Mouse (Mus musculus) MEL (cell line): ENCODE results near the gene Ttll11. TPM values are rescaled to one million over a fixed set of nuclear protein-coding genes. Genes with fewer than 3 reads are reported as not detected.

Source experiments
- DNase-seq: peaks from one replicate; pipeline ENCODE4 v3.0.0; 2011; ENCODE audit warnings: low read depth, low spot score
- H3K27ac ChIP-seq: 2 replicates; pipeline ENCODE4 v1.5.1; 2012; ENCODE audit warnings: low read depth, mild to moderate bottlenecking, control low read depth, low read length, moderate library complexity; ENCODE audit not compliant: control insufficient read depth
- H3K27me3 ChIP-seq, 2 experiments: fragments of 150-350 bp in 1 of 2; sonication (generic) in 1 of 2; 2 replicates each; pipeline ENCODE4 v1.6.1; 2012; ENCODE audit warnings: low read length in 2 of 2, mild to moderate bottlenecking in 2 of 2, improper control_type of control experiment in 1 of 2, moderate library complexity in 1 of 2; ENCODE audit not compliant: insufficient read depth in 2 of 2, control insufficient read depth in 1 of 2
- H3K36me3 ChIP-seq, 2 experiments: 2 replicates each; pipeline ENCODE4 v1.6.1; 2012 to 2014; ENCODE audit warnings: low read length in 2 of 2, improper control_type of control experiment in 1 of 2, inconsistent platforms in 1 of 2, mild to moderate bottlenecking in 1 of 2; ENCODE audit not compliant: insufficient read depth in 2 of 2, control insufficient read depth in 1 of 2
- H3K4me1 ChIP-seq, 2 experiments: fragments of 150-350 bp in 1 of 2; sonication (generic) in 1 of 2; 2 replicates each; pipeline ENCODE4 v1.6.1; 2012; ENCODE audit warnings: low read length in 2 of 2, improper control_type of control experiment in 1 of 2, mild to moderate bottlenecking in 1 of 2; ENCODE audit not compliant: insufficient read depth in 2 of 2, control insufficient read depth in 1 of 2
- H3K4me3 ChIP-seq, 2 experiments: fragments of 150-350 bp in 1 of 2; sonication (generic) in 1 of 2; 2 replicates each; pipeline ENCODE4 v1.5.1; 2012; ENCODE audit warnings: low read depth in 2 of 2, low read length in 2 of 2, mild to moderate bottlenecking in 2 of 2, moderate library complexity in 2 of 2, control low read depth in 1 of 2, improper control_type of control experiment in 1 of 2; ENCODE audit not compliant: control insufficient read depth in 1 of 2, insufficient read depth in 1 of 2
- H3K79me2 ChIP-seq: 2 replicates; pipeline ENCODE4 v1.6.1; 2012; ENCODE audit warnings: mild to moderate bottlenecking, low read length, moderate library complexity; ENCODE audit not compliant: control insufficient read depth, poor library complexity, insufficient read depth
- H3K9ac ChIP-seq: 2 replicates; pipeline ENCODE4 v1.6.1; 2012; ENCODE audit warnings: low read depth, mild to moderate bottlenecking, control low read depth, low read length, moderate library complexity; ENCODE audit not compliant: control insufficient read depth, poor library complexity, severe bottlenecking
- H3K9me3 ChIP-seq: fragments of 150-350 bp; sonication (generic); replicated peaks from 2 replicates; pipeline ENCODE4 v1.6.1; 2012; ENCODE audit warnings: mild to moderate bottlenecking, low read length, improper control_type of control experiment, moderate library complexity; ENCODE audit not compliant: insufficient read depth
- BHLHE40 ChIP-seq: IDR thresholded peaks from 2 replicates; pipeline ENCODE4 v1.6.1; 2012; ENCODE audit warnings: low read depth, mild to moderate bottlenecking, inconsistent platforms, low read length, improper control_type of control experiment, borderline replicate concordance
- CHD1 ChIP-seq: IDR thresholded peaks from 2 replicates; pipeline ENCODE4 v1.6.1; 2012; ENCODE audit warnings: low read depth, mild to moderate bottlenecking, inconsistent platforms, low read length, improper control_type of control experiment
- CHD2 ChIP-seq: IDR thresholded peaks from 2 replicates; pipeline ENCODE4 v1.6.1; 2011; ENCODE audit warnings: low read length, improper control_type of control experiment
- CTCF ChIP-seq, 3 experiments: IDR thresholded peaks in 2 of 3; conservative IDR thresholded peaks in 1 of 3; 2 replicates each; pipeline ENCODE4 v1.5.1; 2011 to 2012; ENCODE audit warnings: low read length in 3 of 3, low read depth in 2 of 3, mild to moderate bottlenecking in 2 of 3, improper control_type of control experiment in 1 of 3, inconsistent platforms in 1 of 3, mixed read lengths in 1 of 3, moderate library complexity in 1 of 3; ENCODE audit not compliant: control insufficient read depth in 1 of 3, insufficient read depth in 1 of 3, poor library complexity in 1 of 3, severe bottlenecking in 1 of 3
- E2F4 ChIP-seq: IDR thresholded peaks from 2 replicates; pipeline ENCODE4 v1.6.1; 2011; ENCODE audit warnings: low read depth, low read length, improper control_type of control experiment, borderline replicate concordance
- GATA1 ChIP-seq: IDR thresholded peaks from 2 replicates; pipeline ENCODE4 v1.6.1; 2011; ENCODE audit warnings: low read depth, low read length, improper control_type of control experiment
- HCFC1 ChIP-seq: IDR thresholded peaks from 2 replicates; pipeline ENCODE4 v1.6.1; 2012; ENCODE audit warnings: low read depth, mild to moderate bottlenecking, inconsistent platforms, low read length, improper control_type of control experiment, moderate library complexity
- JUND ChIP-seq: IDR thresholded peaks from 2 replicates; pipeline ENCODE4 v1.6.1; 2011; ENCODE audit warnings: low read depth, mild to moderate bottlenecking, improper control_type of control experiment, low read length
- MAX ChIP-seq: IDR thresholded peaks from 2 replicates; pipeline ENCODE4 v1.6.1; 2011; ENCODE audit warnings: low read length, improper control_type of control experiment
- MEF2A ChIP-seq: IDR thresholded peaks from 2 replicates; pipeline ENCODE4 v1.6.1; 2014; ENCODE audit warnings: low read depth, mild to moderate bottlenecking, inconsistent platforms, low read length, improper control_type of control experiment; ENCODE audit not compliant: poor library complexity, insufficient replicate concordance, severe bottlenecking; ENCODE audit errors: extremely low read depth
- MXI1 ChIP-seq: IDR thresholded peaks from 2 replicates; pipeline ENCODE4 v1.6.1; 2011; ENCODE audit warnings: mild to moderate bottlenecking, low read depth, low read length, improper control_type of control experiment
- MYB ChIP-seq: IDR thresholded peaks from 2 replicates; pipeline ENCODE4 v1.6.1; 2011; ENCODE audit warnings: mild to moderate bottlenecking, low read depth, low read length, improper control_type of control experiment
- MYC ChIP-seq: IDR thresholded peaks from 2 replicates; pipeline ENCODE4 v1.6.1; 2011; ENCODE audit warnings: low read depth, mild to moderate bottlenecking, low read length, improper control_type of control experiment, moderate library complexity
- NRF1 ChIP-seq: IDR thresholded peaks from 2 replicates; pipeline ENCODE4 v1.6.1; 2014; ENCODE audit warnings: low read depth, mild to moderate bottlenecking, inconsistent platforms, low read length, improper control_type of control experiment, moderate library complexity; ENCODE audit not compliant: poor library complexity, insufficient read depth, severe bottlenecking
- POLR2A ChIP-seq, 2 experiments: IDR thresholded peaks; 2 replicates each; pipeline ENCODE4 v1.6.1; 2011 to 2012; ENCODE audit warnings: low read length in 2 of 2, mild to moderate bottlenecking in 2 of 2, control low read depth in 1 of 2, improper control_type of control experiment in 1 of 2, low read depth in 1 of 2, moderate library complexity in 1 of 2; ENCODE audit not compliant: control insufficient read depth in 1 of 2, insufficient read depth in 1 of 2, poor library complexity in 1 of 2
- POLR2AphosphoS2 ChIP-seq: IDR thresholded peaks from 2 replicates; pipeline ENCODE4 v1.6.1; 2011; ENCODE audit warnings: low read length, improper control_type of control experiment
- RAD21 ChIP-seq: IDR thresholded peaks from 2 replicates; pipeline ENCODE4 v1.6.1; 2011; ENCODE audit warnings: mild to moderate bottlenecking, low read depth, low read length, improper control_type of control experiment
- RCOR1 ChIP-seq: IDR thresholded peaks from 2 replicates; pipeline ENCODE4 v1.6.1; 2012; ENCODE audit warnings: low read depth, mild to moderate bottlenecking, inconsistent platforms, low read length, improper control_type of control experiment
- SMC3 ChIP-seq: IDR thresholded peaks from 2 replicates; pipeline ENCODE4 v1.6.1; 2011; ENCODE audit warnings: low read depth, low read length, improper control_type of control experiment
- TAL1 ChIP-seq: IDR thresholded peaks from 2 replicates; pipeline ENCODE4 v1.6.1; 2012; ENCODE audit warnings: mild to moderate bottlenecking, inconsistent platforms, low read length, moderate library complexity, mixed read lengths
- TBP ChIP-seq: IDR thresholded peaks from 2 replicates; pipeline ENCODE4 v1.8.0; 2011; ENCODE audit warnings: low read depth, low read length, improper control_type of control experiment
- USF1 ChIP-seq: IDR thresholded peaks from 2 replicates; pipeline ENCODE4 v1.6.1; 2014; ENCODE audit warnings: low read depth, mild to moderate bottlenecking, inconsistent platforms, low read length, improper control_type of control experiment, moderate library complexity
- USF2 ChIP-seq, 2 experiments: IDR thresholded peaks; 2 replicates each; pipeline ENCODE4 v1.6.1; 2011 to 2012; ENCODE audit warnings: improper control_type of control experiment in 2 of 2, low read length in 2 of 2, borderline replicate concordance in 1 of 2, inconsistent platforms in 1 of 2, low read depth in 1 of 2, mild to moderate bottlenecking in 1 of 2; ENCODE audit not compliant: insufficient read depth in 1 of 2
- ZC3H11A ChIP-seq: IDR thresholded peaks from 2 replicates; pipeline ENCODE4 v1.6.1; 2012; ENCODE audit warnings: low read depth, mild to moderate bottlenecking, inconsistent platforms, low read length, improper control_type of control experiment
- ZKSCAN1 ChIP-seq: IDR thresholded peaks from 2 replicates; pipeline ENCODE4 v1.6.1; 2012; ENCODE audit warnings: low read depth, mild to moderate bottlenecking, inconsistent platforms, low read length, improper control_type of control experiment, moderate library complexity
- ZMIZ1 ChIP-seq: IDR thresholded peaks from 2 replicates; pipeline ENCODE4 v1.6.1; 2012; ENCODE audit warnings: low read depth, mild to moderate bottlenecking, inconsistent platforms, low read length, improper control_type of control experiment, moderate library complexity
- polyA plus RNA-seq, 2 experiments: library from polyadenylated mRNA; stranded (reverse) in 1 of 2; unstranded in 1 of 2; fragments of >175 nt in 1 of 2; fragments of >200 nt in 1 of 2; gene quantifications; 2 replicates each; pipeline versions ENCODE4 v1.2.1 to v1.2.4; 2012; ENCODE audit warnings: low replicate concordance in 2 of 2, low read depth in 1 of 2; ENCODE audit not compliant: insufficient read length in 2 of 2, insufficient read depth in 1 of 2, missing spikeins in 1 of 2
- total RNA-seq: library from RNA; depleted of rRNA; stranded (reverse); fragments of 300-350 nt; gene quantifications from 2 replicates; pipeline ENCODE4 v1.2.3, GENCODE M21; 2012

The Ttll11 gene
- total and polyA plus RNA-seq, 3 experiments: 1.2 to 2.5 TPM; not detected in 1

GRCm38 (mm10) chr2:36008071-36008470 lies 28.4 kb upstream of the Ttll11 start:
- Histone ChIP-seq H3K4me3 (no peak overlapping the region), H3K27ac (no peak overlapping the region), H3K4me1 (no peaks in the 10 kb centered on the region), H3K9me3 (no peaks in the 10 kb centered on the region), H3K36me3 (no peaks in the 10 kb centered on the region), H3K79me2 (no peaks in the 10 kb centered on the region), H3K9ac (no peak overlapping the region), H3K27me3 (no peaks in the 10 kb centered on the region)
- DNase-seq: peak; percentile 59
- TF ChIP-seq GATA1 (no peak), CTCF (IDR thresholded peaks at IDR 0.05 in 2 of 3, conservative IDR thresholded peaks at IDR 0.05 in 1 of 3; ENCODE audit: control insufficient read depth in 1 of 3, insufficient read depth in 1 of 3, low read depth in 2 of 3, low read length in 3 of 3, poor library complexity in 1 of 3, severe bottlenecking in 1 of 3) (peak; percentile 79 to 97 (median 87)), USF2 (IDR thresholded peaks at IDR 0.05; ENCODE audit: borderline replicate concordance in 1 of 2, insufficient read depth in 1 of 2, low read depth in 1 of 2, low read length in 2 of 2) (no peak), RCOR1 (no peak), BHLHE40 (no peak), HCFC1 (no peak), POLR2AphosphoS2 (no peak), CHD1 (no peak), TBP (no peak), CHD2 (no peak), NRF1 (no peak), MYB (no peak), MAX (no peak), USF1 (no peak), ZC3H11A (peak; percentile 52), POLR2A (IDR thresholded peaks at IDR 0.05; ENCODE audit: control insufficient read depth in 1 of 2, insufficient read depth in 1 of 2, low read depth in 1 of 2, low read length in 2 of 2, poor library complexity in 1 of 2) (no peak), SMC3 (peak; percentile 79), JUND (no peak), RAD21 (peak; percentile 73), MYC (no peak)

GRCm38 (mm10) chr2:36002188-36002587 lies 22.5 kb upstream of the Ttll11 start:
- no peaks in the 10 kb centered on the region for H3K79me2 ChIP-seq
- no peak for DNase-seq
- no peaks in the 10 kb centered on the region; a peak in 2 of 4 replicates for H3K27me3 ChIP-seq
- no peak overlapping the region for H3K9ac ChIP-seq
- H3K9me3 ChIP-seq: no peaks in the 10 kb centered on the region
- H3K36me3 ChIP-seq: no peaks in the 10 kb centered on the region
- TF ChIP-seq MYB (no peak), MEF2A (no peak), CTCF (IDR thresholded peaks at IDR 0.05 in 2 of 3, conservative IDR thresholded peaks at IDR 0.05 in 1 of 3; ENCODE audit: control insufficient read depth in 1 of 3, insufficient read depth in 1 of 3, low read depth in 2 of 3, low read length in 3 of 3, poor library complexity in 1 of 3, severe bottlenecking in 1 of 3) (no peak), TAL1 (no peak), SMC3 (no peak), ZMIZ1 (no peak), JUND (no peak), USF2 (IDR thresholded peaks at IDR 0.05; ENCODE audit: borderline replicate concordance in 1 of 2, insufficient read depth in 1 of 2, low read depth in 1 of 2, low read length in 2 of 2) (no peak), MXI1 (no peak), ZKSCAN1 (no peak), E2F4 (no peak)
- no peaks in the 10 kb centered on the region for H3K4me1 ChIP-seq
- H3K27ac ChIP-seq: no peak overlapping the region
- H3K4me3 ChIP-seq: no peak overlapping the region
